Mouse (Mus musculus): ENCODE data around the gene Ulk3. TPM values are rescaled to one million over a fixed set of nuclear protein-coding genes. Genes with fewer than 3 reads are reported as not detected.

The Ulk3 gene
- polyA plus RNA-seq, 1 experiment from 2014 or later, result 34.6 TPM

- no peak for ATAC-seq (ENCODE audit: low FRiP score, low read depth)
- Histone ChIP-seq H3K4me3 (no peak overlapping the region), H3K36me3 (no peaks in the 10 kb centered on the region), H3K4me1 (replicated peaks) (peaks cover 19% of the 10 kb centered on the region), H3K27me3 (peaks cover 20% of the 10 kb centered on the region), H3K9ac (no peak overlapping the region), H3K4me2 (no peak overlapping the region), H3K9me3 (no peaks in the 10 kb centered on the region), H3K27ac (replicated peaks) (no peak overlapping the region)
- WGBS, result 82% methylated on average over 4 of the region's 4 CpGs
These were observed 15.6 kb downstream of the Ulk3 start for GRCm38 (mm10) chr9:57604875-57605274.

- Histone ChIP-seq H3K27me3 (peaks cover 20% of the 10 kb centered on the region), H3K4me2 (peak overlapping the region; percentile 54; the same call in 1 of the 2 replicates), H3K27ac (replicated peaks) (no peak overlapping the region), H3K36me3 (no peaks in the 10 kb centered on the region), H3K4me1 (replicated peaks) (peaks cover 18% of the 10 kb centered on the region), H3K9me3 (no peaks in the 10 kb centered on the region), H3K4me3 (no peak overlapping the region), H3K9ac (no peak overlapping the region)
- ATAC-seq (ENCODE audit: low FRiP score, low read depth), result no peak
- 24% methylated on average over 9 of the region's 9 CpGs for WGBS
These were observed 16.3 kb downstream of the Ulk3 start for GRCm38 (mm10) chr9:57605503-57605902.

DNA sequence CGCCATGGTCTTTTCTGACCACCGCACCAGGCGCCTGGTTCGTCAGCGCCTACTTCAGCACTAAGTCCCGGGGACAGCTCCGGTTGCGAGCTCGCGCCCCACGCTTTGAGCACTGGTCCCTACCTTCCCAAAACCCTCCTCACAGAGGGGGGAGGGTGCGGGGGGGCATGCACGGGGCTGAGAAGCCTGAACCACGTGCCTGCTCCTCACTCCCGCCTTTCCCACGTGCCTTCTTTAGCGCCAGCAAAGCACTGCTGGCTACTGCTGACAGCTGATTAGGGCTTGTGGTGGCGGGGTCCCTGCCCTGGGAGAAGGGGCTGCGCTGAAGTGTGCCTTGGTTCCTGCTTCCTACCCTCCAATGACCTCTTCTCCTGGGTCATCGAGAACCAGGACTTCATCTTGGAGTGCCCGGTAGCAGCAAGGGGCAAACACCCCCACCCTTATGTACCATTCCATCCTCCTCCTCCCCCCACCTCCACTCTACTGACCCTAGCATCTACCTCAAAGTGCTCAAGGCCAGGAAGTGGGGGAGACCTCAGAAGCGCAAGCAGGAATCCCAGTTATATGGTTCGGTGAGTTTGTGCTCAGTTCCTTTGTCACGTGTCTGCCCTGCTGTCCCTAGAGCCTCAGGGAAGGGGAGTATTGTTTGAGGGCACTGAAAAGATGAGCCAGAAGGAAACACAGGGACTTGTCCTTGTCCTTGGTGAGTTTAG is 17.0 kb downstream of the Ulk3 start, which contains the start of gene Cplx3:
TSS of gene Cplx3 (minus strand) at position 143 of the 713 bp plus-strand sequence.
- Histone ChIP-seq H3K4me1 (replicated peaks) (peaks cover 11% of the 10 kb centered on the region), H3K4me3 (peak within 1 kb of the TSS; percentile 25), H3K27ac (replicated peaks) (no peak within 1 kb of the TSS), H3K27me3 (peaks cover 20% of the 10 kb centered on the region), H3K9ac (0 out of 2 replicates have a peak within 1 kb of the TSS, but pooled peaks have one; percentile 11), H3K9me3 (no peaks in the 10 kb centered on the region), H3K36me3 (no peaks in the 10 kb centered on the region), H3K4me2 (peak within 1 kb of the TSS; percentile 54)
- WGBS, result 5% methylated on average over 24 of the region's 24 CpGs
- ATAC-seq (ENCODE audit: low FRiP score, low read depth), result peak; percentile 63; the same call in 1 of the 2 replicates

DNA sequence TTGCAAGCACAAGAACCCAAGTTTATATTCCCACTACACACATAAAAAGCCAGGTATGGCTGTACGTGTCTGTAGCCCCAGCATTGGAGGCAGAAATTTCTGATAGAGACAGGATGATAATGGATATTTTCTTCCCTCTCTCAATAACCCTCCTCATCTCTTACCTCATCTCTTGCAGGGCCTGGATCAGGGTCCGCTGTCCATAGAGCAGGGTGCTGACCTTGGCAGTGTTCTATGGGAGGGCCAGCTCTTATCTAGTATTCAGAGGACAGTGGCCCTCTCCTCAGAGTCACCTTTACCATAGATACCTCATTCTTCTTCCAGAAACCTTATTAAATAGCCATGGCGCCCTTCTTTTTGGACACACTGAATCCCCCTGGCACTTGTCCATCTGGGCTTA is 20.6 kb downstream of the Ulk3 start:
- no peak overlapping the region for H3K4me2 ChIP-seq
- H3K4me3 ChIP-seq, result no peak overlapping the region
- WGBS, result 67% methylated on average over 3 of the region's 3 CpGs
- H3K9me3 ChIP-seq, result no peaks in the 10 kb centered on the region
- H3K4me1 ChIP-seq (replicated peaks), result peaks cover 11% of the 10 kb centered on the region
- H3K27ac ChIP-seq (replicated peaks), result no peak overlapping the region
- no peak overlapping the region for H3K9ac ChIP-seq
- ATAC-seq (ENCODE audit: low FRiP score, low read depth), result no peak
- H3K27me3 ChIP-seq, result peaks cover 20% of the 10 kb centered on the region
- no peaks in the 10 kb centered on the region for H3K36me3 ChIP-seq

- Histone ChIP-seq H3K4me2 (no peak overlapping the region), H3K9me3 (no peaks in the 10 kb centered on the region), H3K27me3 (peaks cover 14% of the 10 kb centered on the region), H3K36me3 (no peaks in the 10 kb centered on the region), H3K4me3 (no peak overlapping the region), H3K9ac (no peak overlapping the region), H3K4me1 (replicated peaks) (peaks cover 11% of the 10 kb centered on the region), H3K27ac (replicated peaks) (no peak overlapping the region)
- 51% methylated on average over 3 of the region's 3 CpGs for WGBS
- no peak for ATAC-seq (ENCODE audit: low FRiP score, low read depth)
These were observed 21.1 kb downstream of the Ulk3 start for GRCm38 (mm10) chr9:57610359-57610826.

DNA sequence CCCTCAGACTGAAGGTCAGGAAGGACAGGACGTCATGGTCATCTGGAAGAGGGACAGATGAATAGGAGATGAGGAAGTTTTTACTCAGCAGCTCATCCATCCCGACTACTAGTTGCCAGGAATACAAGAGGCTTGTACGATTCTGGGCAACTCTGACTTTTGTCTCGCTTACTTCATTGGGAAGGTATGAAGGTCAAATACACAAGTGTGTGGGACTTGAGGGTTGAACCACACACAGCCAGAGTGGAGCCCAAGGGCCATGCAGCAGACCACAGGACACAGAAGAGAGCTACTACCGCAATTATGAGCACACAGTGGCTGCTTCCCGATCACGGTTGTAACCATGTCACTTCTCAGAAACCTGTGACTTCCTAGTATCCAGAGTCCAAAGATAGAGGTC is 23.3 kb downstream of the Ulk3 start:
- H3K4me3 ChIP-seq, result no peak overlapping the region
- no peak overlapping the region for H3K4me2 ChIP-seq

DNA sequence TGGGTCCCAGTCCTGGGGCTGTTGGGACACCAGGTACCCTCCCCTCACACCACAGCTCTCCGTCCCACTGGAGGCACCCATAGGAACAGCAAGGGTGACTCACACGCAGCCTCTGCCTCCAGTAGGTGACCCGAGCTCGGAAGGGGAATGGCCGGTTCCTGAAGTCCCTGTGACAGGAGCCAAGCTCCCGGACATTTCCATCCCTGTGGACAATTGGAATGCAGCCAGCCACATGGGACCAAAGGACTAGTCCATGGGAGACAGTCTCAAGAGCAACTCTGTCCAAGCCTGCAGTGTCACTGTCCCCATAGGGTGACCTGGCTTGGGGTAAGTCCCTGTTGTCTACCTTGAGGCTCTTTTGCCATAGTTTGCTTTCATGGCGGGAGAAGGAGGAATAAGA is 24.7 kb downstream of the Ulk3 start:
- H3K27ac ChIP-seq (replicated peaks), result no peak overlapping the region
- no peaks in the 10 kb centered on the region for H3K4me1 ChIP-seq (replicated peaks)
- no peak overlapping the region for H3K9ac ChIP-seq
- no peaks in the 10 kb centered on the region for H3K27me3 ChIP-seq
- no peaks in the 10 kb centered on the region for H3K36me3 ChIP-seq
- H3K4me2 ChIP-seq, result no peak overlapping the region
- no peak overlapping the region for H3K4me3 ChIP-seq
- ATAC-seq (ENCODE audit: low FRiP score, low read depth), result no peak
- 87% methylated on average over 7 of the region's 7 CpGs for WGBS
- H3K9me3 ChIP-seq, result no peaks in the 10 kb centered on the region

More for the DNA sequence above, 23.3 kb downstream of the Ulk3 start:
- no peak for ATAC-seq (ENCODE audit: low FRiP score, low read depth)
- H3K4me1 ChIP-seq (replicated peaks), result no peaks in the 10 kb centered on the region
- 87% methylated on average over 7 of the region's 7 CpGs for WGBS
- H3K9me3 ChIP-seq, result no peaks in the 10 kb centered on the region
- H3K9ac ChIP-seq, result no peak overlapping the region
- H3K27me3 ChIP-seq, result no peaks in the 10 kb centered on the region
- no peak overlapping the region for H3K27ac ChIP-seq (replicated peaks)
- H3K36me3 ChIP-seq, result no peaks in the 10 kb centered on the region

DNA sequence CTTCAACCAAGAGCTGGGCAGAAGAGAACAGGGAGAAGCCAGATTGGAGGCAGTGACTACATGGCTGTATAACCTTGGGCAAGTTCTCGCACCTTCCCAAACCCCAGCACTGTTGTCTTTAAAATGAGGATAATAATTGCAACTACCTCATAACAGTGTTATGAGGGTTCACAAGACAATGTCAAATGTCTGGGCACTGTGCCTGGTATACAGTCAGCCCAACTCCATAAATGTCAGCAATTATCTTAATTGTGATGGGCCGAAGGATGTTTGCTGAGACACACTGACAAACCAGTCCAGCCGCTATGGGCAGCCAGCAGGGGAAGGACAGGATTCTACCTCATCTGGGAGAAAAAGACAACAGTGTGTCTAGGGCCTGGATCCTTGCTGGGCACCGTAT is 25.5 kb downstream of the Ulk3 start:
- no peaks in the 10 kb centered on the region for H3K9me3 ChIP-seq
- H3K4me3 ChIP-seq, result no peak overlapping the region
- H3K4me2 ChIP-seq, result no peak overlapping the region
- WGBS, result 87% methylated on average over 4 of the region's 4 CpGs
- H3K36me3 ChIP-seq, result no peaks in the 10 kb centered on the region
- no peak overlapping the region for H3K9ac ChIP-seq
- H3K27me3 ChIP-seq, result no peaks in the 10 kb centered on the region
- H3K4me1 ChIP-seq (replicated peaks), result no peaks in the 10 kb centered on the region
- no peak overlapping the region for H3K27ac ChIP-seq (replicated peaks)
- ATAC-seq (ENCODE audit: low FRiP score, low read depth), result no peak

DNA sequence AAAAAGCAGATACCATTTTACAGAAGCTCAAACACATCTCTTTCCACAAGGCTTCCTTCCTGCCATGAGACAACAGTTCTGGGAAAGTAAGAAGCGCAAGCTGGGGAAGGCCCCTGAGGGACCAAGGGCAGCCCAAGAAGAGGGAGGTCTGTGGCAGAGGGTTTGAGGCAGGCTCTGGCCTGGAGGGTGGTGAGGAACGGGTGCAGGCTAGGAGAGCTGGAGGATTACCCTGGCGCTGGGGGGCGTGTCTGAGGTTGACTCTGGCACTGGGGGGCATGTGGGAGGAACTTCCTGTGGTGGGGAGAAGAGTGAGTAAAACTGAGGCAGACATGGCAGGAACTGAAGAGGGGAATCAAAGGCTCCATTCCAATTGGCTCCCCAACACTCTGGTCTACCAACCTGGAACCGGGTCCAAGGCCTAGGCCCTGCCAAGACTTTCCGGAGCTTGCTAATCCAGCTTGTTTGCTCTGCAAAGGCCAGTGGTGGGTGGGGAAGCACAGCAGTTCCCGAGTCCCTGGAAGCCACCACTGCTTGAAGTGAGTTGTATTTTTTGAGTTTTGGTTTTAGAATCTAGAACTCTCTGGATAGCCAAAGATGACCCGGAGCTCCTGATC is 28.4 kb downstream of the Ulk3 start:
- Histone ChIP-seq H3K27ac (replicated peaks) (no peak overlapping the region), H3K4me3 (no peak overlapping the region), H3K9ac (no peak overlapping the region), H3K4me1 (replicated peaks) (no peaks in the 10 kb centered on the region), H3K36me3 (no peaks in the 10 kb centered on the region), H3K27me3 (no peaks in the 10 kb centered on the region), H3K9me3 (no peaks in the 10 kb centered on the region), H3K4me2 (no peak overlapping the region)
- 88% methylated on average over 8 of the region's 8 CpGs for WGBS
- ATAC-seq (ENCODE audit: low FRiP score, low read depth), result no peak

DNA sequence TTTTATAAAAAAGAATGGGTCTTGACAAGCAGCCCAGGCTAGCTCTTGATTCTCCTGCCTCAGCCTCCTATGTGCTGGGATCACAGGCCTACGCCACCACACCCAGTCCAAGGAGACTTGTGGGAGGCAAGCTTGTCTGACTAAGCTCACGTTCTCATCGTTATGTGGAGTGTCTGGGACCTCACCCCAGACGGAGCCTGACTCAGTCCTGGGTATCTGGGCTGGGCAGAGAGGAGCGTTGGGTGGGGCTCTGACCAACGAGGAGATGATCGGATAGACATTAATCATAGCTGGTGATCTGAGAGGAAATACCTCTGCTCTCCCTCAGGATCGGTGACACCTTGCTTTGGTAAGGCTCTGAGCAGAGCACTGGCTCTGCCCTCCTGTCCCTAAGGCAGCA is 29.6 kb downstream of the Ulk3 start:
- no peaks in the 10 kb centered on the region for H3K36me3 ChIP-seq
- H3K4me2 ChIP-seq, result no peak overlapping the region
- no peak overlapping the region for H3K9ac ChIP-seq
- no peak for ATAC-seq (ENCODE audit: low FRiP score, low read depth)
- no peaks in the 10 kb centered on the region for H3K27me3 ChIP-seq
- no peak overlapping the region for H3K4me3 ChIP-seq
- no peak overlapping the region for H3K27ac ChIP-seq (replicated peaks)
- no peaks in the 10 kb centered on the region for H3K9me3 ChIP-seq
- 84% methylated on average over 8 of the region's 8 CpGs for WGBS
- H3K4me1 ChIP-seq (replicated peaks), result no peaks in the 10 kb centered on the region

DNA sequence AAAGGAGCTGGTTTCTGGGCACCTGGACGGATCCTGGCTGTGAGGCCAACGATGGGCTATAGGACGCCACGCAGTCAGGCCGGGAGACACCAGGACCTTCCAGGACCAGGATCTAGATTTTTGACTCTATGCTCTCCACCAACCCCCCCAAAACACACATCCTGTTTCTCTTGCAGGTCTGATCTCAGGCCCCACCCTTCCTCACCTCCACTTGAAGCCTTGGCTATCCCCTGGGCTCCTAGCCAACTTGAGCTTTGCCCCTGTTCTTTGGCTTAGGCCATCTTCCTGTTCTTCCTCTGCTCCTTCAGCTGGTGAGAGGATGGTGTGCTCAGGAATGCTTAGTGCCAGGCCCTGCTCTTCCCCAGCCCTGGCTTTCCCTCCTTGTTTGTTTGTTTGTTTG is 31.4 kb downstream of the Ulk3 start, which contains the start of gene Lman1l:
TSS of gene Lman1l (minus strand) at position 101 of the 400 bp plus-strand sequence.
- Histone ChIP-seq H3K27ac (replicated peaks) (no peak within 1 kb of the TSS), H3K4me1 (replicated peaks) (no peaks in the 10 kb centered on the region), H3K9ac (no peak within 1 kb of the TSS), H3K27me3 (no peaks in the 10 kb centered on the region), H3K4me2 (no peak within 1 kb of the TSS), H3K4me3 (no peak within 1 kb of the TSS), H3K36me3 (peaks cover 11% of the 10 kb centered on the region), H3K9me3 (no peaks in the 10 kb centered on the region)
- WGBS, result 97% methylated on average over 5 of the region's 5 CpGs
- no peak for ATAC-seq (ENCODE audit: low FRiP score, low read depth)

- no peak for ATAC-seq (ENCODE audit: low FRiP score, low read depth)
- H3K4me1 ChIP-seq (replicated peaks), result no peaks in the 10 kb centered on the region
- H3K4me3 ChIP-seq, result no peak overlapping the region
- H3K27me3 ChIP-seq, result no peaks in the 10 kb centered on the region
- H3K36me3 ChIP-seq, result peaks cover 42% of the 10 kb centered on the region
- no peak overlapping the region for H3K4me2 ChIP-seq
- 88% methylated on average over 7 of the region's 7 CpGs for WGBS
- no peaks in the 10 kb centered on the region for H3K9me3 ChIP-seq
- H3K9ac ChIP-seq, result no peak overlapping the region
- H3K27ac ChIP-seq (replicated peaks), result no peak overlapping the region
These were observed 35.0 kb downstream of the Ulk3 start for GRCm38 (mm10) chr9:57624295-57624694.

Measured in hindbrain, embryonic 15.5 days (tissue).